Mouse (Mus musculus): ENCODE measurements around the gene Resf1. TPM values are rescaled to one million over a fixed set of nuclear protein-coding genes. Genes with fewer than 3 reads are reported as not detected.
"Not testable (repeated sequence)": the region's sequence is repeated elsewhere in the genome, so short reads cannot be mapped to it uniquely, and the experiment has no call there.

Resf1 gene
- 10 to 100 TPM; 11.3 to 13.1 TPM for total RNA-seq (2021)
- long read RNA-seq, experiment 1, partial matches to known transcripts, result 1 of 1 reads
- long read RNA-seq, experiment 1, other reads (novel, unspliced or antisense), result 0 of 1 reads
- long read RNA-seq, experiment 2, full-length matches to known transcripts, result 1 of 1 reads
- long read RNA-seq, experiment 2, partial matches to known transcripts, result 0 of 1 reads
- long read RNA-seq, experiment 2, other reads (novel, unspliced or antisense), result 0 of 1 reads

- peak; percentile 88 for DNase-seq (ENCODE audit: low spot score)
These were observed at the start of gene Resf1 for GRCm38 (mm10) chr6:149308956-149309932. TSS of gene Resf1 (plus strand) at chr6:149309414.

DNA sequence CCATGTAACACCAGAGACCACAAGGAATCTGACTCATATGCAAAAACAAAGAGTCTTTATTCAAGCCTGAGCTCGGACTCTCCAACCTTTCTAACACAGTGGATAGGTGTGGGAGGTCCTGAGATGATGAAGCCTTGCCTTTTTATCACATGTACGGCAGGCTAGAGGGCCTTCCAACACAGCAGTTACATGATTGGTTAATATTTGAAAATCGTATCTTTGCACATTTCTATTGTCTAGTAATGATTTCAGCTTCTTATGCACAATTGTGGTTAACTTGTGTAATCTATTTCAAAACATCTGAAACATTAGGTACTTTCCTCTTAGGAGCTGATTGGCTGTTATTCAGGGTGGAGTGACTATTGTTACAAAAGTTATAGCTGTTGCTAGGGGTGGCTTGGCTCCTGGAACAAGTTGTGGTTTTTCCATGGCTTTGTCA, 48.4 kb upstream of the Resf1 start:
- no peak for DNase-seq (ENCODE audit: low spot score)

DNA sequence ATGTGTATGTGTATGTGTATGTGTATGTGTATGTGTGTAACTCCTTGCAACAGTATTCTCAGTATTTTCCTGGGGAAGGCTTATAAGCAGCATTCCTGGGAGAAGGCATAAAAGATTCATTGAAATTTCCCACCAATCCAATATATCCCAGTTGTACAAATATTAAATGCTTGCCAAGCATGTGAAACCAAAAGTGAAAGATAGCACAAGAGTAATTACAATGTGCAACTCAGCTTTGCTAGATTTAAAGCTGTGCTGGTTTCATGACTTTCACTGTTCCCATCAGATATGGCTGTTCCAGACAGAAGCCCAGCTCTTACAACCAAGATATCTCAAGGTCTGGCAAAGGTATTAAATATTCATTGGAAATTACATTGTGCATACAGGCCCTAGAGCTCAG, 41.3 kb upstream of the Resf1 start:
- DNase-seq (ENCODE audit: low spot score), result no peak

DNA sequence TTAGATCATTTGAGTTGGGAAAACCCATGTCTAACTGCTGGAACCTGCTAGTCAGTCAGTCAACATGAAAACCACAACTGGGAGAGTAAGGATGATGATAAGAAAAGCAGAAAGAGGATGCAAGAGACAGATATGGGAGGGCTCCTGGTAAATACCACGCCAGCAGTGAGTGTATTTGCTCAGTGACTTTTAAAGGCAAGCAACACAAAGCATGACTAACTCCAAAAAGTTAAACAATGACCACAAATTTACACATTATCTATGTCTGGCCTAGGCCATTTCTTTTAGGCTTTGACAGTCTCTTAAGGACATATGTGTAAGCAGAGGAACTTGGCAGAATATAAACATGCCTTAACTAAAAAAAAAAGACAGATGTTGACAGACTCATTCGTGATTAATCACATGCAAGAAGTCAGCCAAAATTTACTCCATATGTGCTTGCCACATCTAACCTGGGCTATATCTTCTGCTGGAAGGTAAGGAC, 30.9 kb upstream of the Resf1 start:
- no peak for DNase-seq (ENCODE audit: low spot score)

- DNase-seq (ENCODE audit: low spot score), result no peak
These were observed 30.3 kb upstream of the Resf1 start for GRCm38 (mm10) chr6:149278866-149279265.

- DNase-seq (ENCODE audit: low spot score), result no peak
These were observed 28.7 kb upstream of the Resf1 start for GRCm38 (mm10) chr6:149280511-149280910.

- not testable (repeated sequence) for DNase-seq (ENCODE audit: low spot score)
These were observed 21.0 kb upstream of the Resf1 start for GRCm38 (mm10) chr6:149288190-149288589.

GRCm38 (mm10) chr6:149303231-149303630, 6.0 kb upstream of the Resf1 start:
- DNase-seq (ENCODE audit: low spot score), result not testable (repeated sequence)

DNA sequence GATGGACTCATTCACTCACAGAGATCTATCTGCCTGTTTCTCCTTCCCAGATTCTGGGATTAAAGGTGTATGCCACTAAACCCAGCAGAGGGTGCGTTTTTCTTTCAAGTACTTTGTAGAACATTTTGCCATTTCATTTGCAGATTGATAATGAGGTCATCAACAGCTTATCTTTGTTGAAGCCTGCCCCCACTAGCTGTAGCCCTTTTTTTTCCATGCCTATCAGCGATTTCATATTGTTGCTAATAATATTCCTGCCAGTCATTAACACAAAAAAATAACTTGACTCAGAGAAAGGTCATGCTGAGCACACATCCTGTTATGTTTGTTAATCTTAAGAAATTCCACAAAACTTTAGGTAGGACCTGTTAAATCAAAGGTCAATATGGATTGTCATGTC, 2.1 kb upstream of the Resf1 start:
- no peak for DNase-seq (ENCODE audit: low spot score)

- DNase-seq (ENCODE audit: low spot score), result no peak
These were observed 1.4 kb upstream of the Resf1 start for GRCm38 (mm10) chr6:149307801-149308200.

GRCm38 (mm10) chr6:149310226-149310625, 1.0 kb downstream of the Resf1 start:
- no peak for DNase-seq (ENCODE audit: low spot score)

DNA sequence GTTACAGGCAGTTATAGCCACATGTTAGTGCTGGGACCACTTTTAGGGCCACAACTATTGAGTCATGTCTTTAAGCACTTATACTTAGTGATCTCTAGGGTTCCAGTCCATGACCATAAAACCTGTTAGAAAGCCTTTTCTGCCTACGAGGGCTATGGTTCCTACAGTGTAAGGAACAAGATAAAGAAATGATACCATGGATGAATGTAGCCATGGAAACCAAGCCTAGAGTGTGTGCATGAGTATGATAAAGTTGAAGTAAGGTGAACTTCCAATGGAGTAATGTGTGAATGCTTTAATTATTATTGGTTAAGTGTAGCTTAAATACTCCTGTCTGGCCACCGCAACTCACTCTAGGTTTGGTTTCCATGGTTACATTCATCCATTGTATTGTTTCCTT, 1.8 kb downstream of the Resf1 start:
- DNase-seq (ENCODE audit: low spot score), result no peak

- DNase-seq (ENCODE audit: low spot score), result no peak
These were observed 2.6 kb downstream of the Resf1 start for GRCm38 (mm10) chr6:149311778-149312177.

DNA sequence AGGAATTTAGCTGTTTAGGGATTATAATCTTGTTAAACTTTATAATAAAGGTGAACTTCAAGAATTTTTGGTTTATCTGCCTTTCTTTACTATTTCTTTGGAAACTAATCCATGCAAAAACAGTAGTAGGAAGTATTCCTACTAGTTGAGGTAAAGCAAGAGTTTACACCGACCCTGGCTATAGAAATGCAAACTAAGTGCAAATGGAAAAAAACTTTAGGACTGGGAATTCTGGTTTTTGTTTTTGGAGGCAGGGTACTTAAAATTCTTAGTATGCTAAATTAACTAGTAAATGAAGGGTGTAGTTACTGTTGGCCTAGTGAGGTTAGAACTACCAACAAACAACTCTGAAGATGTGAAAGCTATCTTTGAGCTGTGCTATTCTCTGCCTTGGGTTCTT, 3.0 kb downstream of the Resf1 start:
- DNase-seq (ENCODE audit: low spot score), result no peak

DNA sequence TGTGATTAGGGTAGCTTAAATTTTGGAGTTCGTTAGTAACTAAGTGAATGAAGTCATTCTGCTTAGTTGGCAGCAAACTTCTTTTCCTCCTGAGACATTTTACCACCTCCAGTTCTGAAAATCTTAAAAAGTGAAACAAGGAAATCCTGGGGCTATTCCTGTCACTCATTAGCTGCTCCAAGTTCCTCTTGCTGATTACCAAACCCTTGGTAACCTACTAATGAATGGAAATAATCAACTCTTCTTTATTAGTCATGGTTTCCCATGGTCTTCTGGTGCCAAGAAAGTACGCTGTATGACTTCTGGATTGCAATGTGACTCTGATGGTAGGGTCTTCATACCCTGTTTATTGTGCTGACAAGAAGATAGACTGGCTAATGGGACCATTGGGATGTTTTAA, 5.7 kb downstream of the Resf1 start:
- DNase-seq (ENCODE audit: low spot score), result no peak

GRCm38 (mm10) chr6:149323523-149324241, 14.5 kb downstream of the Resf1 start:
- DNase-seq (ENCODE audit: low spot score), result no peak

GRCm38 (mm10) chr6:149324242-149324633, 15.0 kb downstream of the Resf1 start:
- no peak for DNase-seq (ENCODE audit: low spot score)

GRCm38 (mm10) chr6:149329071-149329470, 19.9 kb downstream of the Resf1 start:
- no peak for DNase-seq (ENCODE audit: low spot score)

DNA sequence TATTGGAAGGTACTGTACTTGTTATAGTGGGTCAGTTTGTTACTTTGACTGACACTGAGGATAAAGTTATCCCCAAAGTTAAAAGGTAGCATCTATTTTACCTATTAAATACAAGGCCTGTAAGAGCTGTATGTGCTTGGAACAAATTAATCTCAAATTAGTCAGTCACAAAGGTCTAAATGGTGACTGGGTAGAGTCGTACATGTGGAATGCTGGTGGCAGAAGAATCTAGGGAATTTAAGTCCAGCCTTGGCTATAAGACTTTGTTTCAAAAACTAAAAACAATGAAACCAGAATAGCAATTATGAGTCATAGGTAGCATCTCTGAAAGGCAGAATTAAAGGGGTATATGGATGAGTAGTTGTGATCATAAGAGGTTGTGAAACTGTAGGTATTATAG, 21.1 kb downstream of the Resf1 start:
- DNase-seq (ENCODE audit: low spot score), result no peak

DNA sequence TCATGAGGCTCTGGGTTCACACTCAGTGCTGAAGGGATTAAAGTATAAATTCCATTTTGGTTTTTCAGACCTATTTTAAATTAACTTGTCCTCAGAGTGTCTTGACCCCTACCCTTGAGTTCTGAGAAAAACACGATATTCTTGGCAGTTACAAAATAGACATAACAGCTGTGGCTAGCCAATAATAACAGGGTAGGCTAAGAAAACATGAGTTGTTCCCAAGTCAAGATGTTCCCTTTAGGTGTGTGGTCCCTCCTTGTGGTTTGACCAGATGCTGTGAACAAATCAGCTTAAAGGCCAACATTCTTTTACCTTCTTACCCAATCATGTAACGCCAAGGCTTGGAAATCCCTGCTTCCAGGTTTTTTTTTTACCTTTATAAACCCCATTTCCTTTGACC, 23.8 kb downstream of the Resf1 start:
- DNase-seq (ENCODE audit: low spot score), result no peak

DNA sequence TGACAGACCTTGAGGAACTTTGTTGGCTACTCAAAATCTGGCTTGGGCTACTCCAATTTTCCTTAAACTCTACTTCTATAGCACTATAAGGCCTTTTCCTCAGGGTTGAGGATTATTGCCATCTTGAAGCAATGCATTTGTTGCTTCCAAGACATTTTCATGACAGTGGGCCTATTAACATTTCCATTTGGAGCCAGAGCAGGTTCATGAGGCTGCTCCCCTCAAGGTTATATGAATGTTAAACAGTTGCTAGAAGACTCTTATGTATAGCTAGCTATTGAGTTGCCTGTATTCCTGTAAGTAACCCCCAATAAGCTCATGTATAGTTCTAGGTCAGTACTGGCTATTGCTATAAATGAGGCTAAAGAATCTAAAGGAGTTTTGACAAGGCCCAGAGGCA, 28.8 kb downstream of the Resf1 start:
- DNase-seq (ENCODE audit: low spot score), result no peak

DNA sequence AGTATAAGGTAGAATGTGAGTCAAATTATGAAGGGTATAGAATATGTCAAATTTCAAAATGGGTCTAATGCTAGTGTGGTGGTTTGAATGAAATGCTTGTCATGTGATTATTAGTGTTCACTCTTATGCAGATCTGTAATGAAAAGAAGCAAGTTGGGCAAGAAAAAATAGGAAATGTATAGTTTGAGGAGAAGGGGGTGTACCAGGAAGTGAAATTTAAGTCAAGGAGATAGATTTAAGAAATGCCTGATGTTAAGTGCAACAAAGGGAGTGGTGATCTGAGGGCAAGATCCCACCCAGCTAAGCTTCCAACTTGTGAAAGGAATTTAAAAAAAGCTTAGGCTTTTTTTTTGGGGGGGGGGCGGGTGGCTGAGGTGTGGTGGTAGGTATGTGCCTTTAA, 29.4 kb downstream of the Resf1 start:
- DNase-seq (ENCODE audit: low spot score), result no peak
